Mouse (Mus musculus) kidney, embryonic 15.5 days (tissue): ENCODE measurements around the gene Lsamp. TPM values are rescaled to one million over a fixed set of nuclear protein-coding genes. Genes with fewer than 3 reads are reported as not detected.
A peak's percentile ranks its signal among the peaks of the same experiment; 100 is the strongest.

ENCODE experiments used
- ATAC-seq: fragments of 200-750 bp; cut with Nextera tagmentation; replicated peaks from 2 replicates; pipeline ENCODE4 v1.8.0; 2017; ENCODE audit warnings: moderate TSS enrichment; ENCODE audit not compliant: low FRiP score
- H3K27ac ChIP-seq: fragments of 300-500 bp; sonication (generic); 2 replicates; pipeline ENCODE4 v1.5.1; 2015; ENCODE audit warnings: mild to moderate bottlenecking, inconsistent platforms
- H3K27me3 ChIP-seq: fragments of 300-500 bp; sonication (generic); 2 replicates; pipeline ENCODE4 v1.6.1; 2015; ENCODE audit warnings: inconsistent platforms
- H3K36me3 ChIP-seq: fragments of 300-500 bp; sonication (generic); 2 replicates; pipeline ENCODE4 v1.6.1; 2015; ENCODE audit warnings: inconsistent platforms
- H3K4me1 ChIP-seq: fragments of 300-500 bp; sonication (generic); 2 replicates; pipeline ENCODE4 v1.6.1; 2015; ENCODE audit warnings: inconsistent platforms
- H3K4me2 ChIP-seq: fragments of 300-500 bp; sonication (generic); 2 replicates; pipeline ENCODE4 v1.6.1; 2015; ENCODE audit warnings: moderate library complexity, mild to moderate bottlenecking, inconsistent platforms
- H3K4me3 ChIP-seq: fragments of 300-500 bp; sonication (generic); replicated peaks from 2 replicates; pipeline ENCODE4 v1.5.1; 2015; ENCODE audit warnings: mild to moderate bottlenecking, inconsistent platforms
- H3K9ac ChIP-seq: fragments of 300-500 bp; sonication (generic); 2 replicates; pipeline ENCODE4 v1.6.1; 2015; ENCODE audit warnings: mild to moderate bottlenecking, inconsistent platforms
- H3K9me3 ChIP-seq: fragments of 300-500 bp; sonication (generic); replicated peaks from 2 replicates; pipeline ENCODE4 v1.6.1; 2016; ENCODE audit warnings: inconsistent platforms
- WGBS: fragments of 180-500 bp; shearing (Covaris S2); methylation state at CpG from one replicate; pipeline ENCODE4 v1.1.7; 2015; ENCODE audit warnings: mixed read lengths; 5-methylcytosine and 5-hydroxymethylcytosine counted together
- polyA plus RNA-seq: library from polyadenylated mRNA; unstranded; fragments of >200 nt; fragmentation: Nextera tagmentation; extraction: Ambion mirVana; gene quantifications from 2 replicates; pipeline ENCODE4 v1.2.1, GENCODE M21; 2015

Lsamp gene
- polyA plus RNA-seq, 1 experiment from 2014 or later: 4.9 TPM

- Histone ChIP-seq H3K9ac (no peak overlapping the region), H3K4me1 (no peaks in the 10 kb centered on the region), H3K9me3 (no peaks in the 10 kb centered on the region), H3K27me3 (no peaks in the 10 kb centered on the region), H3K4me2 (no peak overlapping the region), H3K4me3 (no peak overlapping the region), H3K27ac (no peak overlapping the region), H3K36me3 (no peaks in the 10 kb centered on the region)
- 95% methylated on average over 5 of the region's 5 CpGs for WGBS
- no peak for ATAC-seq
Measured at GRCm38 (mm10) chr16:41210055-41210454, 1225.9 kb downstream of the Lsamp start.

- H3K27me3 ChIP-seq: no peaks in the 10 kb centered on the region
- H3K4me2 ChIP-seq: no peak overlapping the region
- H3K4me3 ChIP-seq: no peak overlapping the region
- no peaks in the 10 kb centered on the region for H3K9me3 ChIP-seq
- no peaks in the 10 kb centered on the region for H3K4me1 ChIP-seq
- no peak for ATAC-seq
- no peak overlapping the region for H3K27ac ChIP-seq
- H3K9ac ChIP-seq: no peak overlapping the region
- no peaks in the 10 kb centered on the region for H3K36me3 ChIP-seq
Measured at GRCm38 (mm10) chr16:41235829-41236228, 1251.7 kb downstream of the Lsamp start.

GRCm38 (mm10) chr16:41242841-41243240 lies 1258.7 kb downstream of the Lsamp start:
- 66% methylated on average over 4 of the region's 4 CpGs for WGBS
- no peaks in the 10 kb centered on the region for H3K4me1 ChIP-seq
- no peaks in the 10 kb centered on the region for H3K9me3 ChIP-seq
- no peak overlapping the region for H3K4me3 ChIP-seq
- no peaks in the 10 kb centered on the region for H3K27me3 ChIP-seq
- H3K36me3 ChIP-seq: no peaks in the 10 kb centered on the region
- no peak overlapping the region for H3K27ac ChIP-seq
- H3K9ac ChIP-seq: no peak overlapping the region
- ATAC-seq: no peak
- H3K4me2 ChIP-seq: no peak overlapping the region

GRCm38 (mm10) chr16:41244711-41245110 lies 1260.5 kb downstream of the Lsamp start:
- Histone ChIP-seq H3K9ac (no peak overlapping the region), H3K4me3 (no peak overlapping the region), H3K27me3 (no peaks in the 10 kb centered on the region), H3K27ac (no peak overlapping the region), H3K4me2 (no peak overlapping the region), H3K4me1 (no peaks in the 10 kb centered on the region), H3K9me3 (no peaks in the 10 kb centered on the region), H3K36me3 (no peaks in the 10 kb centered on the region)
- 18% methylated on average over 2 of the region's 2 CpGs for whole genome bisulfite sequencing
- ATAC-seq: peak; percentile 54

- no peak overlapping the region for H3K4me2 ChIP-seq
- H3K9ac ChIP-seq: no peak overlapping the region
- whole genome bisulfite sequencing: 53% methylated on average over 12 of the region's 12 CpGs
- H3K27me3 ChIP-seq: no peaks in the 10 kb centered on the region
- no peaks in the 10 kb centered on the region for H3K4me1 ChIP-seq
- H3K9me3 ChIP-seq: no peaks in the 10 kb centered on the region
- no peak overlapping the region for H3K4me3 ChIP-seq
- no peaks in the 10 kb centered on the region for H3K36me3 ChIP-seq
- no peak overlapping the region for H3K27ac ChIP-seq
- ATAC-seq: 0 out of 2 replicates have a peak, but pooled peaks have one; percentile 54
Measured at GRCm38 (mm10) chr16:41258145-41259035, 1274.2 kb downstream of the Lsamp start.

- Histone ChIP-seq H3K27me3 (no peaks in the 10 kb centered on the region), H3K36me3 (no peaks in the 10 kb centered on the region), H3K27ac (no peak overlapping the region), H3K9ac (no peak overlapping the region), H3K9me3 (no peaks in the 10 kb centered on the region), H3K4me1 (no peaks in the 10 kb centered on the region), H3K4me3 (no peak overlapping the region), H3K4me2 (no peak overlapping the region)
- ATAC-seq: no peak
- 92% methylated on average over 2 of the region's 2 CpGs for WGBS
Measured at GRCm38 (mm10) chr16:41275999-41276671, 1292.0 kb downstream of the Lsamp start.

- H3K4me2 ChIP-seq: no peak overlapping the region
- 71% methylated on average over 3 of the region's 3 CpGs for WGBS
- H3K27ac ChIP-seq: no peak overlapping the region
- H3K36me3 ChIP-seq: no peaks in the 10 kb centered on the region
- no peak overlapping the region for H3K9ac ChIP-seq
- H3K4me1 ChIP-seq: no peaks in the 10 kb centered on the region
- no peaks in the 10 kb centered on the region for H3K9me3 ChIP-seq
- H3K4me3 ChIP-seq: no peak overlapping the region
- no peaks in the 10 kb centered on the region for H3K27me3 ChIP-seq
- ATAC-seq: no peak
Measured at GRCm38 (mm10) chr16:41317992-41318391, 1333.8 kb downstream of the Lsamp start.

GRCm38 (mm10) chr16:41343431-41343830 lies 1359.3 kb downstream of the Lsamp start:
- Histone ChIP-seq H3K4me1 (no peaks in the 10 kb centered on the region), H3K27ac (no peak overlapping the region), H3K27me3 (no peaks in the 10 kb centered on the region), H3K4me3 (no peak overlapping the region), H3K36me3 (no peaks in the 10 kb centered on the region), H3K9me3 (no peaks in the 10 kb centered on the region), H3K4me2 (no peak overlapping the region), H3K9ac (no peak overlapping the region)
- ATAC-seq: no peak
- 53% methylated on average over 1 of the region's 1 CpGs for WGBS

GRCm38 (mm10) chr16:41365138-41365537 lies 1381.0 kb downstream of the Lsamp start:
- Histone ChIP-seq H3K4me1 (no peaks in the 10 kb centered on the region), H3K9me3 (no peaks in the 10 kb centered on the region), H3K9ac (no peak overlapping the region), H3K36me3 (no peaks in the 10 kb centered on the region), H3K4me2 (no peak overlapping the region), H3K4me3 (no peak overlapping the region), H3K27ac (no peak overlapping the region), H3K27me3 (no peaks in the 10 kb centered on the region)
- no peak for ATAC-seq
- WGBS: 74% methylated on average over 2 of the region's 2 CpGs

GRCm38 (mm10) chr16:41383702-41384101 lies 1399.5 kb downstream of the Lsamp start:
- Histone ChIP-seq H3K27ac (no peak overlapping the region), H3K4me2 (no peak overlapping the region), H3K27me3 (no peaks in the 10 kb centered on the region), H3K9ac (no peak overlapping the region), H3K4me3 (no peak overlapping the region), H3K36me3 (no peaks in the 10 kb centered on the region), H3K4me1 (no peaks in the 10 kb centered on the region), H3K9me3 (no peaks in the 10 kb centered on the region)
- no peak for ATAC-seq
- WGBS: 42% methylated on average over 3 of the region's 3 CpGs

- WGBS: 87% methylated on average over 1 of the region's 1 CpGs
- no peak for ATAC-seq
- Histone ChIP-seq H3K9ac (no peak overlapping the region), H3K4me3 (no peak overlapping the region), H3K9me3 (no peaks in the 10 kb centered on the region), H3K4me2 (no peak overlapping the region), H3K36me3 (no peaks in the 10 kb centered on the region), H3K27ac (no peak overlapping the region), H3K27me3 (no peaks in the 10 kb centered on the region), H3K4me1 (no peaks in the 10 kb centered on the region)
Measured at GRCm38 (mm10) chr16:41384288-41384687, 1400.1 kb downstream of the Lsamp start.

- H3K27ac ChIP-seq: no peak overlapping the region
- WGBS: 34% methylated on average over 7 of the region's 7 CpGs
- no peak overlapping the region for H3K4me3 ChIP-seq
- H3K36me3 ChIP-seq: no peaks in the 10 kb centered on the region
- H3K9me3 ChIP-seq: no peaks in the 10 kb centered on the region
- peak overlapping the region; percentile 25; the same call in 1 of the 2 replicates for H3K4me2 ChIP-seq
- peak; percentile 84 for ATAC-seq
- no peak overlapping the region for H3K9ac ChIP-seq
- no peaks in the 10 kb centered on the region for H3K4me1 ChIP-seq
- no peaks in the 10 kb centered on the region for H3K27me3 ChIP-seq
Measured at GRCm38 (mm10) chr16:41408850-41409249, 1424.7 kb downstream of the Lsamp start.
